Mouse (Mus musculus) urinary bladder, postnatal 14 days (tissue): ENCODE measurements around the gene Defa30.
"Not testable (repeated sequence)": the region's sequence is repeated elsewhere in the genome, so short reads cannot be mapped to it uniquely, and the experiment has no call there.

Experiments used
- DNase-seq: peaks from one replicate; pipeline ENCODE4 v3.0.0; 2021; ENCODE audit warnings: low spot score

Gene Defa30

DNA sequence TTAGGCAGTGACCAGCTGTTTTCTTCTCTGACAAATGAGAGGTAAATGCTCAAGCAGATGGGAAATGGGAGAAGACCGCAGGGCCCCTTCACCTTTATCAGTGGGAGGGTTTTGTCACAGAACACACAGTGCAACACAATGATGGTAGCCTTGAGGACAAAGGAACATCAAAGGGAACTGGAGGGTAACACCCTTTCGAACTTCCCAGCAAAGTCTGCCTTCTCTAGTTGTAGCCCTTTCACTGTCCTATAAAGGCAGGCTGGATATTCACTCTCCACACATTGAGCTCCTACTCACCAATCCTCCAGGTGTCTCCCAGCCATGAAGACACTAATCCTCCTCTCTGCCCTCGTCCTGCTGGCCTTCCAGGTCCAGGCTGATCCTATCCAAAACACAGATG is at the start of gene Defa30:
TSS of gene Defa30 (plus strand) at position 301 of the 400 bp plus-strand sequence.
- DNase-seq: not testable (repeated sequence)

DNA sequence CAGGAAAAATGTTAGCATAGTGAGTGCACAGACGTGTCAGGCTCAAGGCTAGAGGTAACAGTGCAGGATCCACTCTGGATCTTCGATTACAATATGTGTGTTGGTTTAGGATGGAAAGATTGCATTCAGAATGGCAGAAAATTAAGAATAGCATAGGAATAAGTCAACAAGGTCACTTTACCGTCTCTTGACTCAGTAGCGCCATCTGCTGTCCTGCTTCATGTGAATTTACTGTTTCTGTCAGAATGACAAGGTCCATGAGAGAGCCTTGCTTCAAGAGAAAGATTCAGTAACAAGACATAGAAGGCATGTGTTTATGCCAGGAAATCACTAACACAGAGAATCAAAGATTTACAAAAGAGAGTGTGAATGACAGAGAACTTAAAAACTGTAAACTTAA is 41.3 kb upstream of the Defa30 start:
- peak; percentile 12 for DNase-seq

DNA sequence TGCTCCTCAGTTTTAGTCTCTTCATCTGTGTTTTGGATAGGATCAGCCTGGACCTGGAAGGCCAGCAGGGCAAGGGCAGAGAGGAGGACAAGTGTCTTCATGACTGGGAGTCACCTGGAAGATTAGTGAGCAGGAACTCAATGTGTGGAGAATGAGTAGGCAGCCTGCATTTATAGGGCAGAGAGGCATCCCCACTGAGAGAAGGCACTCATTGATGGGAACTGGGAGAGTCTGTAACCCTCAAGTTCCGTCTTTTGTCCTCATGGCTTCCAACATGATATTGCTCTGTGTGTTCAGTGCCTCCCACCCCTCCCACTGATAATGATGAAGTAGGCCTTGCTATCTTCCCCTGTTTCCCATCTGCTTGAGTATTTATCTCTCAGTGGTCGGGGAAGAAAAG is 38.5 kb upstream of the Defa30 start, which contains the start of gene Gm14851:
TSS of gene Gm14851 (minus strand) at position 101 of the 400 bp plus-strand sequence.
- not testable (repeated sequence) for DNase-seq

DNA sequence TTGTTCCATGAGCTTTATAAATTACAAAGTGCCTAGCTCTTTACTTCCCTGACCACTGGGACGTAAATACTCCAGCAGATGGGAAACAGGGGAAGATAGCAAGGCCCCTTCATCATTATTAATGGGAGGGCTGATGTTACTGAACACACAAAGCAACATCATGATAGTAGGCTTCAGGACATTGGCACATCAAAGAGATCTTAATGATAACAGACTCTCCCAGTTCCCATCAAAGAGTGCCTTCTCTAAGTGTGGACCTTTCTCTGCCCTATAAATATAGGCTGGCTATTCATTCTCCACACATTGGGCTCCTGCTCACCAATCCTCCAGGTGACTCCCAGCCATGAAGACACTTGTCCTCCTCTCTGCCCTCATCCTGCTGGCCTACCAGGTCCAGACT is 27.5 kb downstream of the Defa30 start, which contains the start of gene Defa22:
TSS of gene Defa22 (plus strand) at position 301 of the 400 bp plus-strand sequence.
- not testable (repeated sequence) for DNase-seq
